Mouse (Mus musculus): ENCODE results near the gene Satb2. TPM values are rescaled to one million over a fixed set of nuclear protein-coding genes. Genes with fewer than 3 reads are reported as not detected.

Satb2 gene
- polyA plus RNA-seq, 1 experiment from 2014 or later, result 1.9 TPM

GRCm38 (mm10) chr1:56956811-56957210, 21.6 kb downstream of the Satb2 start:
- H3K4me1 ChIP-seq (replicated peaks; ENCODE audit: control insufficient read depth, insufficient read depth, low read length), result no peaks in the 10 kb centered on the region
- H3K4me2 ChIP-seq (ENCODE audit: low read depth, low read length, severe bottlenecking), result no peak overlapping the region
- no peak overlapping the region for H3K9ac ChIP-seq (ENCODE audit: low read length)
- 93% methylated on average over 2 of the region's 2 CpGs for WGBS
- no peaks in the 10 kb centered on the region for H3K27me3 ChIP-seq (ENCODE audit: control insufficient read depth, insufficient read depth, low read length)
- no peak for DNase-seq (ENCODE audit: low spot score)
- no peak for ATAC-seq (replicated peaks; ENCODE audit: low FRiP score)
- no peaks in the 10 kb centered on the region for H3K36me3 ChIP-seq (ENCODE audit: control insufficient read depth, insufficient read depth, low read length)
- H3K9me3 ChIP-seq (ENCODE audit: control insufficient read depth, low read length), result no peaks in the 10 kb centered on the region
- no peak overlapping the region for H3K27ac ChIP-seq (ENCODE audit: low read depth, low read length)
- H3K4me3 ChIP-seq (ENCODE audit: low read depth, low read length), result no peak overlapping the region

- no peaks in the 10 kb centered on the region for H3K4me1 ChIP-seq (replicated peaks; ENCODE audit: control insufficient read depth, insufficient read depth, low read length)
- 86% methylated on average over 12 of the region's 12 CpGs for WGBS
- DNase-seq (ENCODE audit: low spot score) (no peak), ATAC-seq (replicated peaks; ENCODE audit: low FRiP score) (no peak)
- H3K9ac ChIP-seq (ENCODE audit: low read length), result no peak overlapping the region
- no peak overlapping the region for H3K4me2 ChIP-seq (ENCODE audit: low read depth, low read length, severe bottlenecking)
- no peak overlapping the region for H3K4me3 ChIP-seq (ENCODE audit: low read depth, low read length)
- no peak overlapping the region for H3K27ac ChIP-seq (ENCODE audit: low read depth, low read length)
- no peaks in the 10 kb centered on the region for H3K36me3 ChIP-seq (ENCODE audit: control insufficient read depth, insufficient read depth, low read length)
- H3K9me3 ChIP-seq (ENCODE audit: control insufficient read depth, low read length), result no peaks in the 10 kb centered on the region
- no peaks in the 10 kb centered on the region for H3K27me3 ChIP-seq (ENCODE audit: control insufficient read depth, insufficient read depth, low read length)
Measured at GRCm38 (mm10) chr1:56955739-56956085, 22.7 kb downstream of the Satb2 start.

GRCm38 (mm10) chr1:56955055-56955738, 23.3 kb downstream of the Satb2 start:
- DNase-seq (ENCODE audit: low spot score) (no peak), ATAC-seq (replicated peaks; ENCODE audit: low FRiP score) (no peak)
- WGBS, result 77% methylated on average over 14 of the region's 14 CpGs

DNA sequence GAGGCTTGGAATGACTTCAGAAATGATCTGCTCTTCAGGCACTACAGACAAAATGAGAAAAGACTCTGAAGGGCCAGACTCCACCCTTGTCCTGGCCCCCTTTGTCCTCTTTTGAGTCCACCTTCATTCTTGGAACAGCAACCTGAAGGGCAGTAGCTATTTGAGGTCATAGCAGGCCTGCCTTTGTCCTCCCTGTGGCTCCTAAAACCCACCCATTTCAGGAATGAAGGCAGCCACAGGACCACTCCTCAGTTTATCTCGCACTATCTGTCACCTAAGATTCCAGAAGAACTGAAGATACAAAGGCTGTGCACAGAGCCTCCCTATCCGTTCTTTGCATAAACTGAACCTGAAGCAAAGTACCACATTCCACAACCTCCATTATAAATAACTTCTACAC, 24.9 kb downstream of the Satb2 start:
- Histone ChIP-seq H3K9ac (ENCODE audit: low read length) (no peak overlapping the region), H3K4me2 (ENCODE audit: low read depth, low read length, severe bottlenecking) (no peak overlapping the region), H3K36me3 (ENCODE audit: control insufficient read depth, insufficient read depth, low read length) (no peaks in the 10 kb centered on the region), H3K27ac (ENCODE audit: low read depth, low read length) (no peak overlapping the region), H3K9me3 (ENCODE audit: control insufficient read depth, low read length) (no peaks in the 10 kb centered on the region), H3K4me1 (replicated peaks; ENCODE audit: control insufficient read depth, insufficient read depth, low read length) (no peaks in the 10 kb centered on the region), H3K27me3 (ENCODE audit: control insufficient read depth, insufficient read depth, low read length) (no peaks in the 10 kb centered on the region), H3K4me3 (ENCODE audit: low read depth, low read length) (no peak overlapping the region)
- WGBS, result 83% methylated on average over 2 of the region's 2 CpGs
- ATAC-seq (replicated peaks; ENCODE audit: low FRiP score) (no peak), DNase-seq (ENCODE audit: low spot score) (no peak)

More at GRCm38 (mm10) chr1:56955055-56955738, 23.3 kb downstream of the Satb2 start:
- Histone ChIP-seq H3K9ac (ENCODE audit: low read length) (no peak overlapping the region), H3K4me2 (ENCODE audit: low read depth, low read length, severe bottlenecking) (no peak overlapping the region), H3K27me3 (ENCODE audit: control insufficient read depth, insufficient read depth, low read length) (no peaks in the 10 kb centered on the region), H3K4me1 (replicated peaks; ENCODE audit: control insufficient read depth, insufficient read depth, low read length) (no peaks in the 10 kb centered on the region), H3K4me3 (ENCODE audit: low read depth, low read length) (no peak overlapping the region), H3K9me3 (ENCODE audit: control insufficient read depth, low read length) (no peaks in the 10 kb centered on the region), H3K36me3 (ENCODE audit: control insufficient read depth, insufficient read depth, low read length) (no peaks in the 10 kb centered on the region), H3K27ac (ENCODE audit: low read depth, low read length) (no peak overlapping the region)

DNA sequence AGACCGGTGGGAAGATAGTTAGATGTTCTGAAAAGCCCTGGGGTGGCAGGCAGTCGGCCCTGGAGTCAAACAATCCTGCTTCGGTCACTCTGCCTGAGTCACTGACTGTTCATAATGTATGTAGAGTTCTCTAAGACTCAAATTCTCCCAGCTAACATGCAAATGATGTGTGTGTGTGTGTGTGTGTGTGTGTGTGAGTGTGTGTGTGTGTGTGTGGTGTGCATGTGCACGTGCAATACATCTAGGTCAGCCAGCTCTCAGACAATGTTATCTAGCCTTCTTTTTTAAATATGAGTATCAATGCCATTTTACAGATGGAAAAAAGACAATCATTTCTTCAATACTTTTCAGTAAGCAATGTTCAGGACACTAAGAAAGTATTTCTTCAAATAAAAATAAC, 26.5 kb downstream of the Satb2 start:
- Histone ChIP-seq H3K27me3 (ENCODE audit: control insufficient read depth, insufficient read depth, low read length) (no peaks in the 10 kb centered on the region), H3K36me3 (ENCODE audit: control insufficient read depth, insufficient read depth, low read length) (no peaks in the 10 kb centered on the region), H3K4me3 (ENCODE audit: low read depth, low read length) (no peak overlapping the region), H3K4me2 (ENCODE audit: low read depth, low read length, severe bottlenecking) (no peak overlapping the region), H3K9me3 (ENCODE audit: control insufficient read depth, low read length) (no peaks in the 10 kb centered on the region), H3K9ac (ENCODE audit: low read length) (no peak overlapping the region), H3K27ac (ENCODE audit: low read depth, low read length) (no peak overlapping the region), H3K4me1 (replicated peaks; ENCODE audit: control insufficient read depth, insufficient read depth, low read length) (no peaks in the 10 kb centered on the region)
- WGBS, result 79% methylated on average over 4 of the region's 4 CpGs
- ATAC-seq (replicated peaks; ENCODE audit: low FRiP score) (no peak), DNase-seq (ENCODE audit: low spot score) (no peak)

GRCm38 (mm10) chr1:56951525-56951924, 26.9 kb downstream of the Satb2 start:
- no peak overlapping the region for H3K9ac ChIP-seq (ENCODE audit: low read length)
- no peak for ATAC-seq (replicated peaks; ENCODE audit: low FRiP score)

GRCm38 (mm10) chr1:56939432-56939831, 39.0 kb downstream of the Satb2 start:
- H3K36me3 ChIP-seq (ENCODE audit: control insufficient read depth, insufficient read depth, low read length), result no peaks in the 10 kb centered on the region
- H3K4me1 ChIP-seq (replicated peaks; ENCODE audit: control insufficient read depth, insufficient read depth, low read length), result no peaks in the 10 kb centered on the region
- DNase-seq (ENCODE audit: low spot score) (no peak), ATAC-seq (replicated peaks; ENCODE audit: low FRiP score) (no peak)
- WGBS, result 88% methylated on average over 4 of the region's 4 CpGs
- H3K9ac ChIP-seq (ENCODE audit: low read length), result no peak overlapping the region
- H3K27me3 ChIP-seq (ENCODE audit: control insufficient read depth, insufficient read depth, low read length), result no peaks in the 10 kb centered on the region
- no peak overlapping the region for H3K4me2 ChIP-seq (ENCODE audit: low read depth, low read length, severe bottlenecking)
- H3K27ac ChIP-seq (ENCODE audit: low read depth, low read length), result no peak overlapping the region
- H3K4me3 ChIP-seq (ENCODE audit: low read depth, low read length), result no peak overlapping the region
- H3K9me3 ChIP-seq (ENCODE audit: control insufficient read depth, low read length), result no peaks in the 10 kb centered on the region

More at GRCm38 (mm10) chr1:56951525-56951924, 26.9 kb downstream of the Satb2 start:
- Histone ChIP-seq H3K36me3 (ENCODE audit: control insufficient read depth, insufficient read depth, low read length) (no peaks in the 10 kb centered on the region), H3K4me3 (ENCODE audit: low read depth, low read length) (no peak overlapping the region), H3K4me2 (ENCODE audit: low read depth, low read length, severe bottlenecking) (no peak overlapping the region), H3K4me1 (replicated peaks; ENCODE audit: control insufficient read depth, insufficient read depth, low read length) (no peaks in the 10 kb centered on the region), H3K27ac (ENCODE audit: low read depth, low read length) (no peak overlapping the region), H3K27me3 (ENCODE audit: control insufficient read depth, insufficient read depth, low read length) (no peaks in the 10 kb centered on the region), H3K9me3 (ENCODE audit: control insufficient read depth, low read length) (no peaks in the 10 kb centered on the region)
- DNase-seq (ENCODE audit: low spot score), result no peak
- WGBS, result 66% methylated on average over 6 of the region's 6 CpGs

DNA sequence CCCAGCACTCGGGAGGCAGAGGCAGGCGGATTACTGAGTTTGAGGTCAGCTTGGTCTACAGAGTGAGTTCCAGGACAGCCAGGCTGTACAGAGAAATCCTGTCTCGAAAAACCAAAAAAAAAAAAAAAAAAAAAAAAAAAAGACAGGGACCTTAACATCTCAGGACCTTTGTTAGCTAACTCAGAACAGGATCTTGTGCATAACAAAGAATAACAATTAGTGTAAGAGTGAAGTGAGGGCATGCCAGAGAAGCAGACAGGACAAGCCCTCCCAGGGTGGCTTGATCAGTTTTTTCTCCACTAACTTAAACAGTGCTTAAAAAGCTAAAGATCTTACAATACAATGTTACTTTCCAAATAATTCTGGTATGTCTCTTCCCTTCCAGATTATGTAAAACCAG, 40.0 kb downstream of the Satb2 start:
- H3K27me3 ChIP-seq (ENCODE audit: control insufficient read depth, insufficient read depth, low read length), result no peaks in the 10 kb centered on the region
- 83% methylated on average over 3 of the region's 3 CpGs for WGBS
- no peaks in the 10 kb centered on the region for H3K36me3 ChIP-seq (ENCODE audit: control insufficient read depth, insufficient read depth, low read length)
- H3K4me1 ChIP-seq (replicated peaks; ENCODE audit: control insufficient read depth, insufficient read depth, low read length), result no peaks in the 10 kb centered on the region
- no peak overlapping the region for H3K9ac ChIP-seq (ENCODE audit: low read length)
- ATAC-seq (replicated peaks; ENCODE audit: low FRiP score) (no peak), DNase-seq (ENCODE audit: low spot score) (no peak)
- H3K9me3 ChIP-seq (ENCODE audit: control insufficient read depth, low read length), result no peaks in the 10 kb centered on the region
- H3K4me2 ChIP-seq (ENCODE audit: low read depth, low read length, severe bottlenecking), result no peak overlapping the region
- no peak overlapping the region for H3K27ac ChIP-seq (ENCODE audit: low read depth, low read length)
- H3K4me3 ChIP-seq (ENCODE audit: low read depth, low read length), result no peak overlapping the region

DNA sequence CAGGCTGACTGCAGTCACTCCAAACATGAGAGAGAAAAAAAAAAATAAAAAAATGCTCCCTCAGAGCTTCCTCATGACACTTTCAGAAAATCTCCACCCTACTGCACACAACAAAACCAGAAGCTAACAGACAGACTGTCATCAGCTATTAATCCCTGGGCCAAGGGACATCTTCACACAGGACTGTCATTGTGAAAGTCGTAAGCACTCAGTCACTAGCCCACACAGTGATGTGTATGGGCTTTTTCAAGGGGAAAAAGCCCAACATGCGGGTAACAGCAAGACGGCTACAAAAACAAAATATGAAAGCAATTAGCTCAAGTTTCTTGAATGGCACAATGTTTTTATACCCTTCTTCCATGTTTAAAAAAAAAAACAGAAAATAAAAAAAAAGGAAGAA, 41.9 kb downstream of the Satb2 start:
- Histone ChIP-seq H3K4me1 (replicated peaks; ENCODE audit: control insufficient read depth, insufficient read depth, low read length) (no peaks in the 10 kb centered on the region), H3K9me3 (ENCODE audit: control insufficient read depth, low read length) (no peaks in the 10 kb centered on the region), H3K4me3 (ENCODE audit: low read depth, low read length) (no peak overlapping the region), H3K27me3 (ENCODE audit: control insufficient read depth, insufficient read depth, low read length) (no peaks in the 10 kb centered on the region), H3K9ac (ENCODE audit: low read length) (no peak overlapping the region), H3K36me3 (ENCODE audit: control insufficient read depth, insufficient read depth, low read length) (no peaks in the 10 kb centered on the region), H3K27ac (ENCODE audit: low read depth, low read length) (no peak overlapping the region), H3K4me2 (ENCODE audit: low read depth, low read length, severe bottlenecking) (no peak overlapping the region)
- ATAC-seq (replicated peaks; ENCODE audit: low FRiP score), result no peak
- 63% methylated on average over 3 of the region's 3 CpGs for WGBS
- no peak for DNase-seq (ENCODE audit: low spot score)

Data from forebrain, embryonic 11.5 days (tissue).